Mouse (Mus musculus): Measurements from ENCODE around the gene Hoxa3. TPM values are rescaled to one million over a fixed set of nuclear protein-coding genes. Genes with fewer than 3 reads are reported as not detected.

Hoxa3 gene
- polyA plus RNA-seq, 1 experiment = 12.8 TPM

- peak; percentile 33 for DNase-seq
- Histone ChIP-seq H3K4me3 (replicated peaks; ENCODE audit: extremely low read depth, low read depth, low read length) (peak overlapping the region; percentile 29), H3K4me1 (ENCODE audit: control insufficient read depth, insufficient read depth, low read length) (peaks cover 10% of the 10 kb centered on the region)
- WGBS = 24% methylated on average over 42 of the region's 42 CpGs
- TF ChIP-seq POLR2A (IDR thresholded peaks at IDR 0.05; ENCODE audit: borderline replicate concordance, extremely low read depth, low read depth, low read length) (no peak), CTCF (IDR thresholded peaks at IDR 0.05; ENCODE audit: insufficient read depth, low read length) (no peak)
These were observed 44.7 kb downstream of the Hoxa3 start for GRCm38 (mm10) chr6:52168191-52169055.

- Histone ChIP-seq H3K4me3 (replicated peaks; ENCODE audit: extremely low read depth, low read depth, low read length) (peak overlapping the region; percentile 7), H3K4me1 (ENCODE audit: control insufficient read depth, insufficient read depth, low read length) (peaks cover 10% of the 10 kb centered on the region)
- peak; percentile 12 for DNase-seq
- 44% methylated on average over 14 of the region's 14 CpGs for WGBS
- TF ChIP-seq CTCF (IDR thresholded peaks at IDR 0.05; ENCODE audit: insufficient read depth, low read length) (no peak), POLR2A (IDR thresholded peaks at IDR 0.05; ENCODE audit: borderline replicate concordance, extremely low read depth, low read depth, low read length) (no peak)
These were observed 45.4 kb downstream of the Hoxa3 start for GRCm38 (mm10) chr6:52167736-52168161.

- 54% methylated on average over 1 of the region's 1 CpGs for WGBS
- Histone ChIP-seq H3K4me1 (ENCODE audit: control insufficient read depth, insufficient read depth, low read length) (peaks cover 8% of the 10 kb centered on the region), H3K4me3 (replicated peaks; ENCODE audit: extremely low read depth, low read depth, low read length) (no peak overlapping the region)
- TF ChIP-seq CTCF (IDR thresholded peaks at IDR 0.05; ENCODE audit: insufficient read depth, low read length) (no peak), POLR2A (IDR thresholded peaks at IDR 0.05; ENCODE audit: borderline replicate concordance, extremely low read depth, low read depth, low read length) (no peak)
- no peak for DNase-seq
These were observed 46.0 kb downstream of the Hoxa3 start for GRCm38 (mm10) chr6:52167176-52167575.

GRCm38 (mm10) chr6:52166431-52167077, 46.6 kb downstream of the Hoxa3 start:
- Histone ChIP-seq H3K4me1 (ENCODE audit: control insufficient read depth, insufficient read depth, low read length) (peaks cover 7% of the 10 kb centered on the region), H3K4me3 (replicated peaks; ENCODE audit: extremely low read depth, low read depth, low read length) (no peak overlapping the region)
- peak; percentile 20 for DNase-seq
- TF ChIP-seq POLR2A (IDR thresholded peaks at IDR 0.05; ENCODE audit: borderline replicate concordance, extremely low read depth, low read depth, low read length) (no peak), CTCF (IDR thresholded peaks at IDR 0.05; ENCODE audit: insufficient read depth, low read length) (no peak)
- WGBS = 24% methylated on average over 4 of the region's 4 CpGs

GRCm38 (mm10) chr6:52165441-52166370, 47.4 kb downstream of the Hoxa3 start:
- H3K4me3 ChIP-seq (replicated peaks; ENCODE audit: extremely low read depth, low read depth, low read length) = peak overlapping the region; percentile 59
- peaks cover 7% of the 10 kb centered on the region for H3K4me1 ChIP-seq (ENCODE audit: control insufficient read depth, insufficient read depth, low read length)
- DNase-seq = peak; percentile 48
- WGBS = 13% methylated on average over 28 of the region's 28 CpGs
- TF ChIP-seq CTCF (IDR thresholded peaks at IDR 0.05; ENCODE audit: insufficient read depth, low read length) = no peak
- no peak for TF ChIP-seq POLR2A (IDR thresholded peaks at IDR 0.05; ENCODE audit: borderline replicate concordance, extremely low read depth, low read depth, low read length)

- peak; percentile 37; the same call in 1 of the 2 replicates for TF ChIP-seq POLR2A (IDR thresholded peaks at IDR 0.05; ENCODE audit: borderline replicate concordance, extremely low read depth, low read depth, low read length)
- no peak for TF ChIP-seq CTCF (IDR thresholded peaks at IDR 0.05; ENCODE audit: insufficient read depth, low read length)
- Histone ChIP-seq H3K4me1 (ENCODE audit: control insufficient read depth, insufficient read depth, low read length) (peaks cover 5% of the 10 kb centered on the region), H3K4me3 (replicated peaks; ENCODE audit: extremely low read depth, low read depth, low read length) (peak within 1 kb of the TSS; percentile 68)
- DNase-seq = peak; percentile 40
- 6% methylated on average over 25 of the region's 25 CpGs for WGBS
These were observed 48.3 kb downstream of the Hoxa3 start, which contains the start of gene Hoxa2 for GRCm38 (mm10) chr6:52164626-52165440. Gene Hoxa2, minus strand, starts transcription at chr6:52164831.

GRCm38 (mm10) chr6:52164051-52164625, 49.0 kb downstream of the Hoxa3 start:
- DNase-seq = peak; percentile 54
- peaks cover 6% of the 10 kb centered on the region for H3K4me1 ChIP-seq (ENCODE audit: control insufficient read depth, insufficient read depth, low read length)
- 3% methylated on average over 39 of the region's 39 CpGs for WGBS
- peak overlapping the region; percentile 68 for H3K4me3 ChIP-seq (replicated peaks; ENCODE audit: extremely low read depth, low read depth, low read length)
- TF ChIP-seq CTCF (IDR thresholded peaks at IDR 0.05; ENCODE audit: insufficient read depth, low read length) = no peak
- no peak for TF ChIP-seq POLR2A (IDR thresholded peaks at IDR 0.05; ENCODE audit: borderline replicate concordance, extremely low read depth, low read depth, low read length)

All from lung, adult 2 months (tissue).